Mouse (Mus musculus) CD8-positive naive resting alpha-beta T cell, adult 2 months (primary cell): ENCODE results near the gene Mpp5.

Experiments used
- DNase-seq, 2 experiments: peaks; one replicate each; pipeline ENCODE4 v3.0.0; 2022; ENCODE audit warnings: low read depth in 2 of 2, low spot score in 2 of 2

Mpp5 gene

DNA sequence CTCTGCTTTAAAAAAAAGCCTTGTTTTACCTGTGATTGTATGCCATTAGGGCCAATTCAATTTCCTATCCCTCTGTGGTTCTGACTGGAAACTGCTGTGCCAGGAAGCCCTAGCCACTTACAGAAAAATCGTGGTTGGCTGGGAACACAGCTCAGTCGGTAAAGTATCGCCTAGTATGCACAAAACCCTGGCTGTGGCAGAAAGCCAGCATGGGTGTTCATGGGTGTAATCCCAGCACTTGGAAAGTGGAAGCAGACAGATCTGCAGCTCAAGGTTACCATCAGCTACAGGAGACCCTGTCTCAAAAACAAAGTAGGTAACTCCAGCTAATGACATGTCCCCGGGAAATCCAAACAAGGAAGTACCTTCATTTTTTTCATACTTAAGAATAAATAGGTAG is 91.2 kb downstream of the Mpp5 start:
- no peak for DNase-seq

DNA sequence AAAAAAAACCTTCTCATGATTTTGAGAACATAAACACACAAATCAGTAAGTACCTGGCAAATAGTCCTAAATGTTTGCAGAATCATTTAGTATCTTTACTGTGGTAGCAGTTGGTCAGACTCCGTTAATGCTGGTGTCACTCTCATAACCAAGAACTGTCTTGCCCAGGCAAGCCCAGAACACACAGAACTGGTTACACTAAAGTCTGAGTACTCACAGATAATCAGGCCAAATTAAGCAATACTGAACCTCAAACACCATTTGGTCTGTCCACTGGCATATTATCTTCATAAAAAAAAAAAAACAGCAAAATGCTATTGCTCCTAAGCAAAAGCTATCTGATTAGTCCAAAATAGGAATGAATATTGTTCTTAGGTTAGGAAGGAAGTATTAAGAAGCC is 93.7 kb downstream of the Mpp5 start:
- no peak for DNase-seq

DNA sequence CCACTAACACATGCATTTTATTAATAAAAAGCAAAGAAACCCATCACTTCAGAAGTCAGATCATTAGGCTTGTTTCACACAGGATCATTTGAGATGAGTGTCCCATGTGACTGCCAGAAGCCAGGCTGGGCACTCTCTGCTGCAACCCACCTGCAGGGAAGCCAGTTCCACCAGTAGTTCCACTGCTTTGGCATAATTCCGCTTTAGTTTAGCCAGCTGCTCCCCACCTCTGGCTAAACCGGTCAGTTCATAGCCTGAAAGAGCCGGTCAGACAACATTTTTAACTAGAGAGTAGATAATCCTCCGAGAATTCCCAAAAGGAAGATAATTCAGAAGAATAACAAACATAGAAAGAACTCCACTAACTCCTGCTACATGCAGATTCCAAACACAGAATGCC is 99.5 kb downstream of the Mpp5 start:
- DNase-seq = no peak

DNA sequence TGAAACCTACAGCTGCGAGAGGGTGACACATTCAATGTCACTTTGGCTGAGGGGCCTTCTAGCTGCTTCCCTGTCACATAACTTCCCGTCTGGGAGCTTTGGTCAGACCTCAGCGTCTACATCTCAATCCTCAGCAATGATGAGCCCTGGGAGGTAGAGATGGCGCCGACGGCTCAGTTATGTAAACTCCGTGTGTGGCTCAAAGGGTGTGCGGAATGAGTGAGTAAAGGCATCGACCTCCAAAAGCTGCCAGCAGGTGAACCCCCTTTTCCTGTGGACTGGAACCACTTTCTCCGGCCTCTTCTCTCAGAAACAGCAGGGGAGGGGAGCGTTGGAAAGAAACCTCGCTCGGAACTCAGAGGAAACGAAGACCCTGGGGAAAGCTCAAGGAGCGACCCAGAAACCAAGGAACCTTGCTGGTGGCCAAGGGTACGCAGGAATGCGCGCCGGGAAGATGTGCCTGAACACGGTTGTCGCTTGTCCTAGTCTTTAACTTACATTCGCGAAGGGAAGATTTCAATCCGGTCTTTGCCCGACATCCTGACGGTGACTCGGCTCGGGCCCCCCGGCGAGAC is 112.3 kb downstream of the Mpp5 start:
- DNase-seq = no peak

DNA sequence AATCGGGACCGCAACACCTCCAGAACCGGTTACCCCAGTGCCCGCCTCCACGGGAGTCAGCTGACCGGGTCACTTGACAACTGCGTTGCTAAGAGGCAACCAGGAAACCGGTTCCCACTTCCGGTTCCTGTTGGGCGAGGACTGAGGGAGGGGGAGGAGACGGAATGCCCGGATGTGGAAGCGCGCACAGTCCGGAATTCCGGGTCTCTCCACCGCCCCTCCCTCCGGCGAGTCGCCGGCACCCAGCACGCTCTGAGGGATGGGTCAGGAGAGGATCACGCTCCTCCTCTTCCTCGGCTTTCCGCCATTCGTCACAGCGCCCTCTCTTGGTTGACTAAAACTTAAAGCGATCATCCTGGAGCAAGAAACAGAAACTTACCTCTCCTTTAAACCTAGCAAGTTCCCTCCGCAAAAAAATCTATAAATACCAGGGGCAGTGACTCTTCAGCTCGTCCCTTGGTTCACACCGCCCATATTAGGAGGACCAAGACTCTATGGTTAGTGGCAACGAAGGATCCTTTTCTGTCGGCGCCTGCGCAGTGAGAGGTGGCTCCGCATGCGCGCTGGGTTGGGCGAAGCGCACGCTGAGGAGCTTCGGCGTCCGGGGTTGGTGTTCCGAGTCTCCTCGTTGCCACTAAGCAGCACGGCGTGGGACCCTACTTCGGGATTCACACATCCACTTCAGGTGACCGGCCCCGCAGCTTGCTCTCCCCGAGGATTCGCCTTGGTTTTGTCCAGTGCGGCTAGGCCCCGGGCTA is 113.0 kb downstream of the Mpp5 start, which contains the start of the genes Atp6v1d and Eif2s1:
Gene Atp6v1d (minus strand): TSS at position 143 of the 758 bp plus-strand sequence.
Gene Eif2s1 (plus strand): TSS at position 324 of the 758 bp plus-strand sequence.
- DNase-seq = peak; percentile 98

DNA sequence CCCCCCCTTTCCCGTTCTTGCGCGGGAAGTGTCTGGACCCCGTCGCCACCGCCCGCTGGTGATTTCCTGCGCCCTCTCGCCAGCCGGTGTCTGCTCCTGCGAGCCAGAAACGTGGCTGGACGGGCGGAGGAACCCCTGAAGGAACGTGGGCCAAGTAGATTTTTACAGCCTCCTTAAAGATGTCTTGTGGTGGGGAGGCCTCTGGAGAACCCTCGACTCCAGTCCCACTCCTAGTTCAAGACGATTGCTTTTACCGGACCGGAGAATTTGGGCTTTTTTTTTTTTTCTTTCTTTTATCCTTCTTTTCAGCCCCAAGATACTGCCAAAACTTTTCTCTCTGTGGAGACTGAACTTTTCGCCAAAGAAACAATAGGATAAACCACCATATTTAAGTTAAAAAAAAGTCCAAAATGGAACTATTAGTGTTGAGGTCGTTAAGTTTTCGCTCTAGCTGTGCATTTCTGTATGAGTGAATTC is 113.6 kb downstream of the Mpp5 start:
- no peak for DNase-seq

DNA sequence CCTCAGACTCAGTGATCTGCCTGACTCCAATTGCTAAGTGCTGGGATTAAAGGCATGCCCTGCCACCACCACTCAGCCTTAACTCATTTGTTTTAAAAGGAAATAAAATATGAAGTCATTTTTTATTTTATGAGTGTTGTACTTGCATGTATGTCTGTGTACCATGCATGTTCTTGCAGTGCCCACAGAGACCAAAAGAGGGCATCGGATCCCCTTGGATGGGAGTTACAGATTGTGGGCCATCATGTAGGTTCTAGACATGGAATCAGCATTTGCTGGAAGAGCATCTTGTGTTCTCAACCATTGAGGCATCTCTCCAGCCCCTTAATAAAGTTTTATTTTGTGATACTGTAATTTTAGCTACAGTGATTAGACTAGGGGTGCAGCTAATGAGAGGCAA is 116.7 kb downstream of the Mpp5 start:
- DNase-seq = peak in 1 of 2 experiments; percentile 26

DNA sequence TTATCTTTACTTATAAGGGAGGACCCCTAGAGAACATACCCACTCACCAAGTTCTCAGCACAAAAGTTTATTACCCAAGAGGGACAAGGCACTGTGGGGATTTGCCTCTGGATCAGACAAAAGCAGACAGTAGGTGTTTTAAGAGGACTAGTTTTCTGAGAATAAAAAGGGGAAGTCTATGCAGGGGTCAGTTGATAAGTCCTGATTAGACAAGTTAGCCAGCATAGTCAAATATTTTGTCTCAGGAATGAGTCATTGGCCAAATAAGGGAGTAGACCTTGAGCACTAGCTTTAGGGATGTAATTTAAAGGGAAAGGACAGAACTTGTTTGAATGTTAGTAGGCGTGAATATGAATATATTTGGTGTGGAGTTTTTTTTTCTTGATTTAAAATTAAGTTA is 119.4 kb downstream of the Mpp5 start:
- DNase-seq = no peak

DNA sequence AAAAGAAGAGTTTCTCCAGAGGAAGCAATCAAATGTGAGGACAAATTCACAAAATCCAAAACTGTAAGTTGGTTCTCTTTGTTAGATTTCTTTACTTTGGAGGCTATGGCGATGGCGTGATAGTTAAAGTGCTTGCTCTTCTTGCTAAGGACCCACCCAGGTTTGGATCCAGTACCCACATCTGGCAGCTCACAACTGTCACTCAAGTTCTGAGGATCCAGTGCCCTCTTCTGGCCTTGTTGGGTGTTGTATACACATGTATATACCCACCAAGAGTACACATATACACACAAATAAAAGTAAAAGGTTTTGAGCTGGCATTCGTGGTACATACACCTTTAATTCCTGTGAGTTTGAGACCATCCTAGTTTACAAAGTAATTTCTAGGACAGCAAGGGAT is 125.9 kb downstream of the Mpp5 start:
- no peak for DNase-seq

DNA sequence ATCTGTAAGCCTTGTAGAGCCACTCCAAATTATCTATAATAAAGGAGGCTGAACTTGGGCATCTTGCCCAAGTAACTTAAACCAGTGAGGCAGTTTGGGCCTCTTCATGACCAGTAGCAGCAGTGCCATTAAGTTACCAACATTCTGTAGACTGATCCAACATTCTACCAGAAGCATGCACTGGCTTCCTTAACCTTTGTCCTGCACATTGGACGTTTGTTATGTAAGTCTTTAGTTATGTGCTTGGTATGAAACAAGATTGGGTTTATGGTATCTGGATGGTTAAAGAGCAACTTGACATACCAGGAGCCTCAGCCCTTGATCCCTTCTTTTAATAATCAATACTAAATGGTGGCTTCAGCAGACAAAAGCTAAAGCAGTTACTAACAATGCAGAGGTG is 141.4 kb downstream of the Mpp5 start:
- DNase-seq = no peak
